Mouse (Mus musculus): Measurements from ENCODE around the gene Sorcs2.

- TF ChIP-seq POLR2A (IDR thresholded peaks at IDR 0.05; ENCODE audit: borderline replicate concordance, extremely low read depth, low read depth, low read length) (no peak), CTCF (IDR thresholded peaks at IDR 0.05; ENCODE audit: insufficient read depth, low read length) (no peak)
Measured at GRCm38 (mm10) chr5:36174569-36175115, 223.3 kb downstream of the Sorcs2 start.

All from lung, adult 2 months (tissue).